Mouse (Mus musculus) adrenal gland, postnatal 4 days (tissue): ENCODE results near the gene Adamts10. TPM values are rescaled to one million over a fixed set of nuclear protein-coding genes. Genes with fewer than 3 reads are reported as not detected.

ENCODE experiments used
- DNase-seq, 2 experiments: peaks; one replicate each; pipeline ENCODE4 v3.0.0; 2021 to 2022; ENCODE audit warnings: low spot score in 2 of 2, mixed read lengths in 2 of 2
- total RNA-seq, 2 experiments: library from RNA; stranded (reverse); gene quantifications; 2 replicates each; pipeline ENCODE4 v1.2.3; 2021

Gene Adamts10
- total RNA-seq, 2 experiments from 2014 or later: 66.4 to 80.9 TPM

- no peak for DNase-seq
Observed at GRCm38 (mm10) chr17:33552113-33552512, 28.1 kb downstream of the Adamts10 start.

- DNase-seq: peak in 1 of 2 experiments; percentile 16
Observed at GRCm38 (mm10) chr17:33552964-33553363, 29.0 kb downstream of the Adamts10 start.

GRCm38 (mm10) chr17:33554536-33554935, 30.5 kb downstream of the Adamts10 start:
- no peak for DNase-seq

DNA sequence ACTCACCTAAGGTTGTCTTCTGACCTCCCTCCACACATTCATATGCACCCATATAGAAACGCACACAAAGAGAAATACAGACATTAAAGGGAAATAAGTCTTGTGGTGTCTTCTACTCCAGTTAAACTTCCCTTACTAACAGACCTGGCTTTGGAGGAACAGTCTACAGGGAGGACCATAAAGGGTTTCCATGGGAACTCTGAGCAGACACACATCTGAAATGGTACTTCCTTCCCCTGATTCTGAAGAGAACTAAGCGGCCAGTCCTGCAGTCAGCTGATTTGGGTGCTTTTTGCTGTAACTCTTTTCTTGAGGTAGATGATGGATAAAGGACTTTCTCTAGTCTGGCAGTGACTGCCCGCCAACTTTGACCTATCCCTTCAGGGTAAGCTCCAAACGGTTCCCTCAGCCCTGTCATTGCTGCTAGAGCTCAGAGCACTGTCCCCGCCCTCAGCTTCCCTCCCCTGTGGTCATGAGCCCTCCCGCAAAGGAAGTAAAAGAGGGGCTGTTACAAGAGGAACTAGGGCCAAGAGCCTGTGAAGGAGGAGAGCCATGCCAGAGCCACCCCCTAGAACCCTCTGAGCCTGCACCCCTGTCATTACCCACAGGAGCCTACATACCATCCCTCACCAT, 31.3 kb downstream of the Adamts10 start, which contains the start of gene Myo1f:
Gene Myo1f, plus strand, starts transcription at position 485 of the 633 bp plus-strand sequence.
- DNase-seq: no peak

DNA sequence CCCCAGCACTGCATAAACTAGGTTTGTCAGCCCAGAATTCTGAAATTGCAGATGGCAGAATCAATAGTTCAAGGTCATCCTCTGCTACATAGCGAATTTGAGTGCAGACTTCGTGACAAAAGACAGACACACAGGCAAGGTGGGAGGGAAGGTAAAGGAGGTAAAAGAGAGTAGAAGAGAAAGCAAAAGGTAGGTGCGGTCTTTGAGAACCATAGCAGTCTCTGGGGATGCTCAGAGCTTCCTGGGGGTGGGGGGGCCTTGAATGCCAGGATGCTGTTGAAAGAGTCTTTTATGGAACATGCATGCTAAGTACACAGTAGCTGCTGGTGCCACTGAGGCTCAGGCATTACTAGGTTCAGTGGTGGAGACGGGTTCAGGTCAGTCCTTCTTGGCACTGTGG, 33.9 kb downstream of the Adamts10 start:
- DNase-seq: no peak

GRCm38 (mm10) chr17:33563527-33564076, 39.6 kb downstream of the Adamts10 start:
- no peak for DNase-seq

DNA sequence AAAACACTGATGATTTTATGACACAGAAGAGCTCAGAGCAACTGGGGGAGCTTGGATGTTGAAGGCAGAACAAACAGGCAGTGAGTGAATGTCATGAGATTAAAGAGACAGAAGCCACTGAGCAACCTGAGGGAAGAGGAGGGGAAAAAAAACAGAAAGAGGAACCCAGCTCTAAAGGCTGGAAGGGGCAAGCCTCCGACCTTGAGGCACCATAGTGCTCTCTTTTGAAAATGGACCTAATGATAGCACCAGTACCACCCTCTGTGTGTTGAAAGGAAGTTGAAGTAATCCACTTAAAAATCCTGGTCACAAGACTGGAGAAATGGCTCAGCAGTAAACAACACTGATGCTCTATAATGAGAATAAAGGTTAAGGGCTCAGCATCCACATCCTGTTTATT, 40.6 kb downstream of the Adamts10 start:
- no peak for DNase-seq

- DNase-seq: no peak
Observed at GRCm38 (mm10) chr17:33566182-33566581, 42.2 kb downstream of the Adamts10 start.

DNA sequence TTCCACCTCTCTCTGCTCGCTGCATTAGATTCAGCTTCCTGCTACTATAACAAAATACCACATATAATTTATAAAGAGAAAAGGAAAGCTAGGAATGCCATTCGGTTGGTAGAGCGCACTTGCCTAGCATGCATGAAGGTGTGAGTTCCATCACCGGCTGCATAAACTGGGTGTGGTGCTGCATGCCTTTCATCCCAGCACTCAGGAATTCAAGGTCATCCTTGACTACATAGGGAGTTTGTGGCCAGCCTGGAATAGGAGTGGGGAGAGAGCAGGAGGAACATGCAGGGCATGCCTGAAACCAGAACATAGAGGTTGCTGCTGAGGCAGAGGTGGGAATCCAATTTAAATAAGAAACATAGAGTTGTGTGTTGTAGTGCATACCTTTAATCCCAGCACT, 60.1 kb downstream of the Adamts10 start:
- DNase-seq: no peak

DNA sequence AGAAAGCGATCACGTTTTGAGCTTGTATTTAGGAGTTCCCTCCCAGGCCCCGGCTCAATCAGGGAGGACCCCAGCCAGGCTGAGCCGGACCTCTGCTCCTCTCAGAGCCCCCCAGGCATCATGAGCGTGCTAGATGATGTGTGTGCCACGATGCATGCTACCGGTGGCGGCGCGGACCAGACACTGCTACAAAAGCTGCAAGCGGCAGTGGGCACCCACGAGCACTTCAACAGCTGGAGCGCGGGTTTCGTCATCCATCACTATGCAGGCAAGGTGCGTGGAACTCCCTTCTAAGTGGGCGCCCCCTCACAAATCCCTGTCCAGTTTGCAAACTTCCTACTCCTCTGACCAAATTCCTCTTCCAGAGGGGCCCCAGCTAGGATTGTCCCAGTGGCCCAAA, 62.0 kb downstream of the Adamts10 start:
- no peak for DNase-seq

- DNase-seq: no peak
Observed at GRCm38 (mm10) chr17:33597271-33597670, 73.3 kb downstream of the Adamts10 start.

DNA sequence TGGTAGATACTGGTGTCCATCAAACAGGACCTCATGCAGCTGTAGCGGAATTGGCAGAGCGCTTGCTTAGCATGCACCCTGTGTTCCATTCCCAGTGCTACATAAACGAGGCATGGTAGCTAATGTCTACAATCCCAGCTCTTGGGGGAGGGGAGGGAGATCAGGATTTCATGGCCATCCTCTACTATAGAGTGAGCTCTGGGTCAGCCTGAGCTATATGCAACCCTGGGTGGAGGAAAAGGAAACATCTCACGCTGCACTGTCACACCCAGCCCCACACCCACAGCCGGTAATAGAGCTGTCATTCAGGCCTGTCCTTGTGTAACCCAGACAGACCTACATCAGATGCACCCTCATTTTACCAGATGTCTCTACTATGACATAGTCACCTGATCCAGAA, 74.5 kb downstream of the Adamts10 start:
- no peak for DNase-seq

DNA sequence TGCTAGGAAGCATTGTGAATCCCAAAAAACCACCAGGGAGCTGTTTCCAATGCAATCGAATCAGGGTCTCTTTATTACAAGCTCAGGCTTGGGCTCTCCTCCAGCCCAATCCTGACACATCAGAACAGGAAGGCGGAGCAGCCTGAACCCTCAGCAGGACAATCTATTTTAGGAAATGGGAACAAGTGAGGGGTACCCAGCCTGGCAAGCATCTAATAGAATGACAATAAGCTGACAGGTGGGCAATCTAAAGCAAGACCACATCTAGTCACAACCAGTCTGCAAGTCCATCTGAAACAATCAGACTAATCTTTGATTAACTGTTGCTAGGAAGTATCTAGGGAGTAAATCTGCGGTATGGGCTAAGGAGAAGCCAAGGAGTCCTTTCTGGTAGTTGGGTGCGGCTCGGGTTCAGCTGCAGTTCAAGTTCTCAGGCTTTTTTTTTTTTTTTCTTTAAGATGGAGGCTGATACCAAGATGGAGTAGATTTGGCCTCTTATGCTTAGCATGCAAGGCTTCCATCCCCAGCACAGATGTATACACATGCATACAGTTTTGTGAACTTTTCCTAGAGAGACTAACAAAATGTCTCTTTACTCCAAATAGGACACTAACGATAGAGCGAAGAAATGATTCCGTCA, 76.0 kb downstream of the Adamts10 start:
- DNase-seq: no peak

DNA sequence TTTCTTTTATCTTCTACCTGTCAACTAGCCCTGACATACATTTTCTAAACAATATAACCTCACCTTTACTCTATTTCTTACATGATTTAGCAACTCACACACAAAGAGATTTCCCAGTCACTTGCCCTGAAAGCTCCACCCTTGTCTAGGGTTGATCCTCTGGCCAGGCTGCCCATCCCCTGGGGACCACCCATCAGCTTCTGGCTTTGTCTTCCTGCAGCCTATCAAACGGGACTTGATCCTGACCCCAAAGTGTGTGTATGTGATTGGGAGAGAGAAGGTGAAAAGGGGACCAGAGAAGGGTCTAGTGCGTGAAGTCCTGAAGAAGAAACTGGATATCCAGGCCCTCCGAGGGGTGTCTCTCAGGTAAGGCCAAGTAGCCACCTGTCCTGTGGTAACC, 76.8 kb downstream of the Adamts10 start:
- DNase-seq: no peak

DNA sequence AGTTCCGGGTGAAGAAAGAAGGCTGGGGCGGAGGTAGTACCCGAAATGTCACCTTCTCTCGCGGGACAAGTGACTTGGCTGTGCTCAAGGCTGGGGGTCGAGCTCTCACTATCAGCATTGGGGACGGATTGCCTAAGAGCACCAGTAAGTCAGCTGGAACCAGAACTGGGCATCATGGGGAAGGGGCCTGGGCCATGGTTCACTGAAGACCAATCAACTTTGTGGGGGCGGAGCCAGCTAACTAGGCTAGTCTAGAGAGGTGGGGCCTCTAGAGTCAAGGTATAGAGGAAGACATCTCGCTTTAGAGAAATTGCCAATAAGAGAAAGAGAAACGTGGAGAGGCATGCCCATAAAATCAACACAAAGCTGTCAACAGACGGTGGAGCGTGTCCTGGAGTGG, 77.9 kb downstream of the Adamts10 start:
- no peak for DNase-seq

Other genes with a start within 250 kb of the Adamts10 start
- gene Zfp955b, start 234.7 kb upstream of the Adamts10 start, total RNA-seq: 10 to 100 TPM; 16.5 to 17.4 TPM
- gene Zfp81, start 165.3 kb upstream of the Adamts10 start, total RNA-seq: 10 to 100 TPM; 16.0 to 16.6 TPM
- gene Zfp101, start 129.6 kb upstream of the Adamts10 start, total RNA-seq: 10 to 100 TPM; 17.0 to 18.0 TPM
- not detected for gene Actl9, start 91.3 kb upstream of the Adamts10 start, total RNA-seq
- 1 to 10 TPM; 3.0 to 3.6 TPM for gene Myo1f, start 31.5 kb downstream of the Adamts10 start, total RNA-seq
- gene Zfp414, start 104.9 kb downstream of the Adamts10 start, total RNA-seq: 10 to 100 TPM; 66.6 to 67.1 TPM
- gene Pram1, start 113.9 kb downstream of the Adamts10 start, total RNA-seq: 1 to 10 TPM; 2.5 to 2.6 TPM
- gene Hnrnpm, start 162.7 kb downstream of the Adamts10 start, total RNA-seq: 100 to 1,000 TPM; 197 to 237 TPM
- gene March2, start 194.5 kb downstream of the Adamts10 start, total RNA-seq: 10 to 100 TPM; 85.4 to 85.6 TPM
- gene Rab11b, start 236.3 kb downstream of the Adamts10 start, total RNA-seq: 100 to 1,000 TPM; 305 to 306 TPM